Mouse (Mus musculus): ENCODE data around the gene Prkd3.

Gene Prkd3

DNA sequence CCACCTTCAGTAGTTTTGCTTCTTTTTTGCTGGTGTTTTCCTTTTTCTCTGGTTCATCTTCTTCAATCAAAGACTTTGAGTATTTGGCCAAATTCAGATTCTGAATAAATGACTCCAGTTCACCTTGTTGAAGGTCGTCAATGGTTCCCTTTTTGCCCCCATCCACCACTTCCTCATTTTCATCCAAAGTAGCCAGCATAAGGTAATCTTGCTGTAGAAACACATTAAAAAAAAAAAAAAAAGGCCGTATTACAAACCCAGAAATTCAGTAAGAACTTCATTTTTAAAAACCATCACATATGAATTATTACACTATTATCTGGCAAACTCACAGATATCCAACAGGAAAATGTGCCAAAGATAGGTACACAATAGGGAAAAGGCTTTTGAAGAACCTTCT is 84.8 kb downstream of the Prkd3 start:
- DNase-seq = no peak

DNA sequence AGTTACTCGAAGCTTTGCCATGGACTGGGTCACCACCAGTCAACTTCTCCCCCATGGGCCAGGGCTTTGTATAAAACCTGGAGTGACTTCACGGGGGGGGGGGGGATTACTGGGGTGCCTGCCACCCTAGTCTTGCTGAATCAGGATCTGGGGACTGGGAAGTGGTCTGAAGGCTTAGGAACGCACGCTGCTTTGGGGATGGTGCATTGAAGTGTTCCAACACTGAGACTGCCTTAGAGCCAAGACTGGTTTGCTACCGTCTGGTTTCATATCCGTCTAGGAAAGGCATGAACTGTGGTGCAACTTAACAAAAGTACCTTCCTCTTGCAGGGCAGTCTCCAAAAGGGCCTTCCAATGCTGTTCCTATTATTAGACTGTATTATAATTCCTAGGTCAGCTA is 102.9 kb downstream of the Prkd3 start:
- no peak for DNase-seq

DNA sequence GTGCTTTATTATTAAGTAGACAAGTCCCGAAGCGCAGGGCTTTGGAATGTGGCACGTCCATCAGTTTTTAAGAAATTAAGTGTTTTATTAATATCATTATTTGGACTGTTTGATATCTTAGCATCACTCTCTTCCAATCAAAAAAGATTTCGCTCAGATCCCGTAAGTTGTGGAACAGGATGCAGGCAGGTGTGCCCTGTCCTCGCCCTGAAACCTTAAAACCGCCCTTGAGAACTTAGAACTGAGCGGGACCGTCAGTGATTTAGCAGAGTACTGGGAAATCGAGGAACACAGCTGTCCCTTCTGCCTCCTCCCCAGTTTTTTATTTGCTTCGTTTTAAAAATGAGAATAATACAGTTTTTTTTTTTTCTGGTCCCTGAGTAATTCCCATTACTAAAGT is 103.7 kb downstream of the Prkd3 start:
- DNase-seq = no peak

DNA sequence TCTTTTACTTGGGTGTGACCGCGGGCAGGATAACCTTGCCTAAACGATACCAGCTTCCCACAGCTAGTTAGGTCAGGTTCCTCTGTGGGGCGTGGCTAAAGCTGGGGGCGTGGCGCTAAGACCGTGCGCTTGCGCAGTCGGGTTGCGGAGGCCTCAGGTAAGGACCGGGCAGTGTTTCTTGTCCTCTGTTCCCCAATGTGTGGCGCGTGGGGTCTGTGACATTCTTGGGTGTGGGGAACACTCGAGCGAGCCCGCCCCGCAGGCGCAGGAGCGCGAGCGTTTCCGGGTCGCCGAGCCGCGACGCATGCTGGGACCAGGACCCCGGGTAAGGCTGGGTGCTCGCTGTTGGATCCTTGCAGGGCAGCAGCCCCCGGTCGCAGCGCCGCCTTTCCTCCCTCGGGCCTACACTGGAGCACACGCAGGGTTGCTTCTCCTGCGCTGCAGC is 104.2 kb downstream of the Prkd3 start, which contains the start of gene Cebpzos:
Gene Cebpzos (plus strand): TSS at position 132 of the 445 bp plus-strand sequence.
- DNase-seq = peak; percentile 86 to 92

DNA sequence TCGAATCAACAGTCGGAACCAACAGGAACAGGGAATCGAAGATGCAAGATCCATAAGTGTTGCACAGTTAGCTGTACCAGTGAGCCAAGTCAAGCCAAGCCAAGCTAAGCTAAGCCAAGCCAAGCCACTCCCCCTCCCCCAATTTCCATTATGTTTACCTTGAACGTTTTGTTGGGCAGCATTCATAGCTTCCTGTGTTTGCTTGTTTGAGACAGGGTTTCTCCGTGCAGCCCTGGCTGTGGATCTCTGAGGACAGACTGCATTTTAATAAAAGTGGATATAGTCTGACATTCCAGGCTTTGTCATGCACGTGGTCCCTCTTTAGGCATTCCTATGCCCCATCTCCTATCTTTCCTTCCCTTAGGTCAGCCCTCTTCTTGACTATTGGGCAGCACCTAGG is 104.8 kb downstream of the Prkd3 start:
- no peak for DNase-seq

DNA sequence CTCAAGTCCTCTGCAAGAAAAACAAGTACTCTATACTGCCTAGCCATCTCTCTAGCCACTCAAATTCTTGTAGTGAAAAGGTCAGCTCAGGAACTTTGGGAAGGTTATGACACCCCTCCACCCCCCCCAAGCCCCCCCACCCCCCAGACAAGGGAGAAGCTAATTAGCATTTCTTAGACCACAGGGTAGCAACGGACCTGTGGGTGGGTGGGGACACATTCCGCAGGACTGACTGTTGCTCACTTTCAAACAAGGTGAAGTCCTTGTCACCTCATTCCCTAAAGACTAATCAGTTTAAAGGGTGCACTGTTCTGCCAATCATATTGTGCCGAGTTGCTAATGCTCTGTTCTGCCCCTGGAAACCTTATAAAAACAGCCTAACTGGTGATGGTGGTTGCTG is 106.7 kb downstream of the Prkd3 start:
- no peak for DNase-seq

DNA sequence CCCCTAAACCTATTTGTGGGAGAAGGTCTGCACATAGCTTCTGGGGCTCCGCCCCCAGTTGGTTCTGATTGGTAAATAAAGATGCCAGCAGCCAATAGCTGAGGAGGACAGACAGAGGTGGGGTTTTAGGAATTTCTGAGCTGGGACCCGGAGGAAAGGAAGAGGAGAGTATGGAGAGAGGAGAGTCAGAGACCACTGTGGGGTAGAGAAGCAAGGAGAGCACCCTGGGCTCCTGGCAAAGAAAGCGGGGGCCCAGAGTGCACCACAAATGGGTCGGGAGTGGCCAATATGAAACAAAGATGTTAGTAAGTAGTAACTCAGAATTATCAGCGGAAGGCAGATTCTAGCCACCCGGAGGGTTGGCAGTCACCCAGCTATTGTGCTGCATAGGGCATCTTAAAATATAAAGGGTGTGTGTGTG is 107.7 kb downstream of the Prkd3 start:
- DNase-seq = no peak

DNA sequence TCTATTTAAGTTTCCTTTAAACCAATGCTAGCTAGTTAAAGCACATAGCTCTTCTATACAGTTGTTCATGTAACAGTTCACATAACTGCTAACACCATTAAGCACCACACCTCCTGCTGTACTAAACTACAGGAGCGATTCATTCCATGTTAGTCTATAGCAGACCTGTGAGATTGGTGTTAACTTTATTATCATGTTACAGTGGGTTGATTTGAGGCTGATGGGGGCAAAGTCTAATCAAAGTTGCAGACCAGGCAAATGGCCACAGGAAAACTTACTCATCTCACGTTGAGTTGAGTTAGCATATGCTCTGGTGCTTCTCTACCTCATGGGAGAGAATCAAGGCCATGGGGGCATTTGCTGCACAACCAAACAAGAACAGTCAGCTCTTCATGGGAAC is 111.2 kb downstream of the Prkd3 start:
- DNase-seq = no peak

DNA sequence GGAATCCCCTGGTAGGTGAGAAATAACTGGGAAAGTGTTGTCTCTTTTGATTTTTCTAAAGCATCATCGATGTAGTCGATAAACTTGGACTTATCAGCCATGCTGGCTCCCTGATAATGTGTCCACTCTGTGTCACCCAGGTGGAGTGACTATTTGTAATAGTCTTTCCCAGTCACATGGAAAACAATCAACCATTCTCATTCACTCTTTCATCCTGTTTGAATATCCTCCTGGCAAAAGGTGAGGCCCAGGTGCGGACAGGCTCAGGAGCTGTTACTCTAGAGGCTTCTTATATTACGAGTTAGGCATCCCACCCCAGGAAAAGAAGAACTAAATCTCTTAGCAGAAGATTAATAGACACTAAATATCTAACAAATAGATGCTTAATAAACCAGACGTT is 113.7 kb downstream of the Prkd3 start, which contains the start of gene Sult6b1:
Gene Sult6b1 (minus strand): TSS at position 101 of the 400 bp plus-strand sequence.
- DNase-seq = no peak

DNA sequence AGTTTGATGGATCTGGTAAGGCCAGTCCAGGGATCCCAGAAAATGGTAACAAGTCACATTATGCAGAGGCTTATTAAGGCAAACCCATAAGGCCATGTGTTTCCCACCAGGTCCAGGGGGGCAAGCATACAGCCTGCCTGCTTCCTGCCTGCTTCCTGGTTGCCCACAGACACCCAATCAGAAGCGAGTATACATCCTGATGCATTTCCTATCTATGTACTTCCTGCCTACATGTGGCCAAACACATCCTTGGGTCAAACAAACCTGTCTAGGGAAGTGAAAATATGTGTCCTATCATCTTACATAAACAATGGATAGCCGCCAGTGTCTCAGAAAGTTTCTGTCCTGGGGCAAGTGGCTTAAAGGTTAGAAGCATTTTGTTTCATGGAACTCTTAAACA is 117.5 kb downstream of the Prkd3 start:
- DNase-seq = no peak

Data from spleen, adult 18-20 months (tissue).